Mouse (Mus musculus) heart, embryonic 14.5 days (tissue): ENCODE measurements around the gene Blnk. TPM values are rescaled to one million over a fixed set of nuclear protein-coding genes. Genes with fewer than 3 reads are reported as not detected.

ENCODE experiments used
- ATAC-seq: fragments of 200-750 bp; cut with Nextera tagmentation; 2 replicates; pipeline ENCODE4 v1.8.0; 2017; ENCODE audit warnings: low read depth, moderate TSS enrichment; ENCODE audit not compliant: insufficient number of reproducible peaks, insufficient read depth, low FRiP score
- H3K27ac ChIP-seq, 2 experiments: fragments of 200-500 bp in 1 of 2; fragments of 300-500 bp in 1 of 2; sonication (generic) in 1 of 2; replicated peaks in 1 of 2; 2 replicates each; pipeline ENCODE4 v1.5.1; 2012 to 2014; ENCODE audit warnings: low read depth in 2 of 2, low read length in 2 of 2, control low read depth in 1 of 2, mild to moderate bottlenecking in 1 of 2, mixed read lengths in 1 of 2; ENCODE audit not compliant: control insufficient read depth in 1 of 2, insufficient read depth in 1 of 2
- H3K27me3 ChIP-seq: fragments of 300-500 bp; sonication (generic); 2 replicates; pipeline ENCODE4 v1.6.1; 2014; ENCODE audit warnings: mild to moderate bottlenecking, low read length, control low read depth; ENCODE audit not compliant: control insufficient read depth, insufficient read depth
- H3K36me3 ChIP-seq: fragments of 300-500 bp; sonication (generic); 2 replicates; pipeline ENCODE4 v1.6.1; 2014; ENCODE audit warnings: mild to moderate bottlenecking, control low read depth, low read length, mixed read lengths; ENCODE audit not compliant: control insufficient read depth, insufficient read depth
- H3K4me1 ChIP-seq, 2 experiments: fragments of 200-500 bp in 1 of 2; fragments of 300-500 bp in 1 of 2; sonication (generic) in 1 of 2; 2 replicates each; pipeline ENCODE4 v1.6.1; 2012 to 2014; ENCODE audit warnings: low read length in 2 of 2, control low read depth in 1 of 2, mixed read lengths in 1 of 2; ENCODE audit not compliant: control insufficient read depth in 2 of 2, insufficient read depth in 2 of 2
- H3K4me2 ChIP-seq: fragments of 300-500 bp; sonication (generic); 2 replicates; pipeline ENCODE4 v1.6.1; 2014; ENCODE audit warnings: mild to moderate bottlenecking, low read length
- H3K4me3 ChIP-seq, 2 experiments: fragments of 200-500 bp in 1 of 2; fragments of 300-500 bp in 1 of 2; sonication (generic) in 1 of 2; 2 replicates each; pipeline ENCODE4 v1.5.1; 2012 to 2014; ENCODE audit warnings: low read length in 2 of 2, mild to moderate bottlenecking in 2 of 2, control low read depth in 1 of 2, low read depth in 1 of 2, moderate library complexity in 1 of 2; ENCODE audit not compliant: control insufficient read depth in 1 of 2, insufficient read depth in 1 of 2
- H3K9ac ChIP-seq: fragments of 300-500 bp; sonication (generic); 2 replicates; pipeline ENCODE4 v1.6.1; 2014; ENCODE audit warnings: mild to moderate bottlenecking, low read length
- H3K9me3 ChIP-seq: fragments of 300-500 bp; sonication (generic); 2 replicates; pipeline ENCODE4 v1.6.1; 2016; ENCODE audit warnings: low read length, control low read depth; ENCODE audit not compliant: control insufficient read depth
- WGBS: fragments of 180-500 bp; shearing (Covaris S2); extraction: QIAGEN DNeasy Blood & Tissue Kit; methylation state at CpG from one replicate; pipeline ENCODE4 v1.1.7; 2014; 5-methylcytosine and 5-hydroxymethylcytosine counted together
- polyA plus RNA-seq: library from polyadenylated mRNA; unstranded; fragments of >200 nt; fragmentation: Nextera tagmentation; extraction: Ambion mirVana; gene quantifications from 2 replicates; pipeline ENCODE4 v1.2.1, GENCODE M21; 2014

Gene Blnk
- polyA plus RNA-seq, 1 experiment from 2014 or later: 0.27 TPM

DNA sequence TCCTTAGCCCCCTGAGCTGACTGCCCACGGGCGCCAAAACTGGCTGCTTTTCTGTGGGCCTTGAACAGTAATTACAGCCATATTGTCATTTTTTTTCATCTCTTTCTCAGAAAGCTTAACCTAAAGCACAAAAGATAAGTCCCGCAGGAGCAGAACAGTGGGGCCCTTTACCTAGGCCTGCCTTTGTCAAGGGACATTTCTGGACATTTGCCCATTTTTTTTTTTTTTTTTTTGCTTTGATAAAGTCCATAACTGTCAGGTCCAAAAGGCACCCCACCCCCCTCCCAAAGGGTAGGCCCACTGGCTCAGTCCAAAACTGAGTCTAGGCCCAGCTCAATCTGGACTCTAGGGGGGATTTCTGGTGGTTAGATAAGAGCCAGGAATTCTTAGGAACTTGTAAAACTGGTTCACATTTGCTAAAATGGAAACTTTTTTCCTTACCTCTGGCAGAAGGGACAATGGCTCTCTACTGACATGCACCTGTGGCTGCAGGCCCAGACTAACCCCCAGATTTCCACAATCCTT lies 29.9 kb downstream of the Blnk start:
- H3K4me3 ChIP-seq: no peak overlapping the region
- 61% methylated on average over 3 of the region's 3 CpGs for WGBS
- no peaks in the 10 kb centered on the region for H3K4me1 ChIP-seq
- H3K27ac ChIP-seq: no peak overlapping the region
- no peaks in the 10 kb centered on the region for H3K27me3 ChIP-seq
- ATAC-seq: no peak
- no peak overlapping the region for H3K4me2 ChIP-seq
- H3K9ac ChIP-seq: no peak overlapping the region
- H3K36me3 ChIP-seq: no peaks in the 10 kb centered on the region
- no peaks in the 10 kb centered on the region for H3K9me3 ChIP-seq

DNA sequence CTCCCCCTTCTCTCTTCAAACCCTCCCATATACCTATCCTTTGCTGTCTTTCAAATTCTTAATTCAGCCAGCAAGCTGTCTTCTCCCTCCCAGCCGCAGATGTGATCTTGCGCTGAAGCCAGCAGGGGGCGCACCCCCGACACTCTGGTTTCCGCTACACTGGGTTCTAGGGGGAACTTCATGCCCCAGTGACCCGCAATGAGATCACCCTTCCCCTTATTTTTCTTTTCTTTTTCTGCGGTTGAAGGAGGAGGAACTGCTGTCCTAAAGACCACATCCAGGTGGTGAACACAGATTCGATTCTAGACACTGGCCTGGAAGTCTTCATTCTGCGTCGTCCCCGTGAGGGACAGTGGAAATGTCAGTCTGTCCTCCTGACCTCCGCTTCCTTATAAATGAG lies 31.3 kb downstream of the Blnk start:
- Histone ChIP-seq H3K27me3 (no peaks in the 10 kb centered on the region), H3K4me2 (no peak overlapping the region), H3K4me1 (no peaks in the 10 kb centered on the region), H3K36me3 (no peaks in the 10 kb centered on the region), H3K27ac (no peak overlapping the region), H3K9ac (no peak overlapping the region), H3K4me3 (no peak overlapping the region), H3K9me3 (no peaks in the 10 kb centered on the region)
- WGBS: 50% methylated on average over 12 of the region's 12 CpGs
- no peak for ATAC-seq

DNA sequence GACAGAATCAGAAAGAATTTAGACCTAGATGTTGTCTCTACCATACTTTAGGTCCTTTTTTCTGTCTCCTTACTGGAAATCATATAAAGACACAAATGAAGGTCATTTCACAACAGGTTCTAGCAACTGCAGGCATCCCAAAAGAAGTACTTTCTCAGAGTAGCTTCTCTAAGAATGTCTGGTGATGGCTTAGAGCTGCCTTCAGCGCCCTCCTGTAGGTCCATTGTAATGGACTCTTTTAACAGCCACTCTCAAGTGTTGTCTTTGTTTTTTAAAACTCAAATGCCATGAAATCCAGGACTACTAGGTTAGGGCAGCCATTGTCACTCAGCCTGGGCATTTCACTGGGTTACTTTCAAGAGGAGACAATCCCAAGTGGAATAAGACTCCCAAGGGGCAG lies 35.4 kb downstream of the Blnk start:
- 39% methylated on average over 1 of the region's 1 CpGs for WGBS
- Histone ChIP-seq H3K9me3 (no peaks in the 10 kb centered on the region), H3K4me3 (no peak overlapping the region), H3K9ac (no peak overlapping the region), H3K27me3 (no peaks in the 10 kb centered on the region), H3K27ac (no peak overlapping the region), H3K4me1 (no peaks in the 10 kb centered on the region), H3K36me3 (no peaks in the 10 kb centered on the region), H3K4me2 (no peak overlapping the region)
- no peak for ATAC-seq

DNA sequence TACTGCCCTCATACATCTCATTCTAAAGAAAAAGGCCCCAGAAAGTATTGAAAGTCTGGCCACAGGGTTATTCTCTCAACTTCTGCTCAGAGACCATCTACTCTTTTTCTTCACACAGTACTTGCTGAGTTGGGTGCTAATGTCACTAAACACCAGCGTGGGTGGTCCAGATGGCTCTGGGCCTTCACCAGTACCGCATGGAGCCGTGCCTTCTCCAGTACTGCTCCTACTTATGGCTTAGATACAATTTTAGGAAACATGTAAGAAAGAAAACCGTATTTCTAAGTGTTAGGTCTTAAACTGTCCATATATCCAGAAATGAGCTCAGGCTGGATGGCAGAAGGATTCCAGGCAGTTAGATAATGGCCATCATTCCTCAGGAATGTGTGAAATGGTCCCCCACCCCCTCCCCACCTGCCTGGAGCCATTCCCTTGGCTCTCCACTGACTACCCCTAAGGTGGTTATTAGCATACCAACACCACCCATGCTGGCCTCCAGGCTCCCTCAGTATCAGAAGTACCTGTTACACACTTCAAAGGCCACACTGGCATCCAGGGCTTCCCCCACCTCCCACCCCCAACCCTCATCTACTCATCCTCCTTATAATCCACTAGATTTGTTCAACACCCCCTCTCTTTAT lies 47.3 kb downstream of the Blnk start:
- Histone ChIP-seq H3K4me3 (no peak overlapping the region), H3K9ac (no peak overlapping the region)
- no peak for ATAC-seq

DNA sequence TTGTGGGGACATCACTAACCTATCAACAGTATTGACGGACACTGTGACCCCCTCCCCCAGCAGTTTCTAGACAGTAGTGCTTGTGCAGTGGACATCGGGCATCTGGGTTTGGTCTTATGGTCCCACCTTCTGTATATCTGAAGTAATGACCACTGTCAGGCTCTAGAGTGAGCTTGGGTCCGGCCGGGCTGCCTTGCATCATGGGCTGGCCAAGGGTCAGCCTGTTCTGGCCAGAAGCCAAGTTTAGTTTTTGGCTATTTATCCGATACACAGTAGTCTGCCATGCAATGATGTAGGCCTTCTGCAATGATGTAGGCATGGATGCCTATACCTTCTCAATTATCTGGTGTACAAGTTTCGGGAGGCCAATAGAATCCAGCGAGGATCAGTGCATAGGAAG lies 50.8 kb downstream of the Blnk start:
- no peaks in the 10 kb centered on the region for H3K27me3 ChIP-seq
- H3K9me3 ChIP-seq: peaks cover 6% of the 10 kb centered on the region; the same call in 1 of the 2 replicates
- H3K36me3 ChIP-seq: no peaks in the 10 kb centered on the region
- H3K27ac ChIP-seq: no peak overlapping the region
- no peak overlapping the region for H3K4me3 ChIP-seq
- H3K9ac ChIP-seq: no peak overlapping the region
- H3K4me2 ChIP-seq: no peak overlapping the region
- H3K4me1 ChIP-seq: peaks cover 7 to 11% of the 10 kb centered on the region in 2 experiments
- ATAC-seq: no peak
- 80% methylated on average over 7 of the region's 7 CpGs for WGBS

More for the DNA sequence above, 47.3 kb downstream of the Blnk start:
- Histone ChIP-seq H3K36me3 (no peaks in the 10 kb centered on the region), H3K4me2 (no peak overlapping the region), H3K9me3 (no peaks in the 10 kb centered on the region), H3K27ac (no peak overlapping the region), H3K4me1 (peaks cover 1 to 5% of the 10 kb centered on the region in 2 experiments), H3K27me3 (no peaks in the 10 kb centered on the region)
- WGBS: 79% methylated on average over 4 of the region's 4 CpGs

DNA sequence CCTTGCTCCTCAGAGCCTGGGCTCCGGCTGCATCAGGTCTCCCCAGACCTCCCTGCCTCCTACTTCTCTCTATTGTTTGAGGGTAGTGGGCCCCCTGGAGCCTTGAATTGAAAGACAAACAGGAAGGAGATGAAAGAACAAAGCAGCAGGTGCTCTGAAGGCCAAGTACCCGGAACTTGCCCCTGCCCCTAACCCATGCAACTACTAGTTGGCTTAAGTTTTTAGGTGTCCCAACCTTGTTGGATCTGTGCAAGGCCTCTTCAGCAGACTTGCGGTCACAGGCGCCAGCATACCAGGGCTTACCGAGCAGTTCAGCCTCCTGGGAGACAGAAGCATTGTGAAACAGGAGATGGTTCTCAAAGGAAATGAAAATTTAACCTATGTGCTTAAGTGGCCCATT lies 58.3 kb downstream of the Blnk start:
- Histone ChIP-seq H3K27me3 (no peaks in the 10 kb centered on the region), H3K4me2 (no peak overlapping the region), H3K4me3 (no peak overlapping the region), H3K27ac (no peak overlapping the region), H3K4me1 (peaks cover 0 to under 1% of the 10 kb centered on the region in 2 experiments; a peak in 1 of 4 replicates), H3K9me3 (peaks cover 6% of the 10 kb centered on the region; the same call in 1 of the 2 replicates), H3K36me3 (no peaks in the 10 kb centered on the region), H3K9ac (no peak overlapping the region)
- no peak for ATAC-seq
- WGBS: 51% methylated on average over 5 of the region's 5 CpGs

DNA sequence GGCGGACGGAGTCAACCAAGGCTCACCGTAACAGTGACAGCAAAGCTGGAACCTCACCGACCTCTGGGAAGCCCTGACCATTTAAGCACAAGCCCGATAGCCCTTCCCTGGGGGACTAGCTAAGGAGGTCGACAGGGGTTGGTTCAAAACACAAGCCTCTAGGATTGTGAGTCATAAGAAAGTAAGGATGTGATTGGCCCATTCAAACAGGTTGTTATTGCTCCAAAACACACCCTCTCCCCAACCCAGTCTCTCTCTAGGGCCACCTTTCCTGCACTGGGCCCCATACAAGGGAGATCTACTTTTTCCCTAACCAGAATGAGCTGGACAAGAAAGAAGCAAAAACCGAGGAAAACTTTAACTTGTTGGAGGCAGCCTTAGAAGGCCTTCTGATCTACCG lies 59.0 kb downstream of the Blnk start:
- no peak overlapping the region for H3K9ac ChIP-seq
- no peaks in the 10 kb centered on the region for H3K27me3 ChIP-seq
- no peak for ATAC-seq
- H3K4me1 ChIP-seq: no peaks in the 10 kb centered on the region
- no peak overlapping the region for H3K27ac ChIP-seq
- no peak overlapping the region for H3K4me3 ChIP-seq
- no peaks in the 10 kb centered on the region for H3K36me3 ChIP-seq
- H3K4me2 ChIP-seq: no peak overlapping the region
- H3K9me3 ChIP-seq: peaks cover 6% of the 10 kb centered on the region; the same call in 1 of the 2 replicates
- WGBS: 47% methylated on average over 8 of the region's 8 CpGs
